Mouse (Mus musculus): ENCODE data around the gene Gm28036.
A peak's percentile ranks its signal among the peaks of the same experiment; 100 is the strongest.

Gene Gm28036

DNA sequence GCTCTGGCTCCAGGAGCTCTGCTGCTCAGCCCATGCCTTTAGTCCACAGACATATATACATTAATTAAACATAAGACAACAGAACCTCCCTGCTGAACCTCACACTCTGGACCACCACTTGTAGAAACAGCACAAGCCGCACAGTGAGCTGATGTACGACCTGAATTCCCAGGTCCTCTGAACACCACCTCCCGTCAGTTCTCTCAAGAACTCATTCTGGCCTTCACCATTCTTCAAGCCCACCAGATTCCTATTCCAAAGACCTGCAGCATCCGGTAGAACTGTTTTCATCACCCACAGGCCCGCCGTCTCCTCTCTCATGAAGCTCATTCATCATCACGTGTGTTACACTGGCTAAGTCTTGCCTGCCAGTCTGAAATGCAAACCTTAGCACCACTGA is 46.5 kb downstream of the Gm28036 start:
- peak; percentile 2 for DNase-seq

DNA sequence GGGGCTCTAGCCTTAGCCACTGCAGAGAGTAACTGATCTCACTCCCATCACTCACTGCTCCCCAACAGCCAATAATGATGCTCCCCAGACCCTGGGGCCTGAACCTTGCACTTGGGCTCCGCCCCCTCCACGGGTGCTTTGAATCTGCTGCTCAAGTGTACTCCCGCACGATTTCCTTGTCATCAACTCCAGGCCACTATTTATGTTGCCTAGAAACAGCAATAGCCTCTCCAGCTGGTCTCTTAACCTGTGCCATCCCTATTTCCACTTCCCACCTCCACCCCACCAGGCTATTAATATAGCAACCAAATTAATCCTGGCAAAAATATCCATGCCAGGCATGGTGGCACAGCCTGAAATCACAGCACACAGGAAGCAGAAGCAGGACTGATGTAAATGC is 47.2 kb downstream of the Gm28036 start:
- peak; percentile 9 for DNase-seq

DNA sequence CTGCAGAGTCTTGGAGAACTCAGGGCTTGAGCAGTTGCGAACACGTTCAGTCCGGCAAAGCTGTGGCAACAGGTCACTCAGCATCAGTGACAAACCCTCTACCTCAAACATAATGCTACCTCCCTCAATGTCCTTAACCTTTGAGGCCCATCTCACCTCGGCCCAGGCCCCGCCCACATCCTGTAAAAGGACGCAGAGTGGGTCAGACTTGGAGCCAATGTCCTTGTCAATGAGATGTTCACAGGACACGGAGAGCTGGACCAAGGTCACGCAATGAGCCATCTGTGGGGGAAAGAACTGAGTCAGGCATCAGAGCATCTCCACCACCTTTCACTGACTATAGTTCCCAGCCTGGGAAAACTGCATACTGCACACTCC is 47.7 kb downstream of the Gm28036 start:
- DNase-seq: peak; percentile 4

DNA sequence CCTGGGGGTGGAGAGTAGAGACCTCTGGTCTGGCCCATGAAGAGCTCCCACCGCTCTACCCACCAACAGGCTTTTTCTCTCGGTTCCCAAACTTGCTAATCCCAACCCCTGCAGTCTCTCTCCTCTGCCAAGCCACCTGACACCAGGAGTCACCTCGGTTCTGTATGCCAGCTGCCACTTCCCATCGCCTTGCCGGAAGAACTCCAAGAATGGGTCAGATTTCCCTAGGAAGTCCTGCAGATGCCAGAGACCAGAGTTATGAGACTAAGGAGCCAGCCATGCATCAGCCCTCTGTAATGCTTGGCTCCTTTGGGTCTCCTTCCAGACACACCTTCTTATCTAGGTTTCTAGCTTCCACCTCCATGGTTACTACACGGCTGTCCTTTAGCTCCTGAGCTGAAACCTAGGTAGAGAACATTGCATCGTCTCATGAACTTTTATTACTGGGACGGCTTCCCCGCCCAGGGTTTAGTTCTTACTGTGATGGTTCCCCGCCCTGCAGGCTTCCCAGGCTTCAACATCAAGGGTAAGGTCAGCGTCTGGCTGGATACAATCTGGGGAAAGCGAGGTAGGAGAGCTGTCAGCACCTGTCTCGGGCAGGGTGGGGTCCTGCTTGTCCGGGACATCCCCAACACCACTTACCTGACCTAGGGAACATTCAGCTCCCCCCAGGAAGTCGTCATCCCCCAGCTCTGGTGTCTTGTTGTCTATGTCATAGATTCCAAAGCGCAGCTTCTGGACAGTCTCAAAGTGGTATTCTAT is 48.3 kb downstream of the Gm28036 start:
- DNase-seq: peak; percentile 3

DNA sequence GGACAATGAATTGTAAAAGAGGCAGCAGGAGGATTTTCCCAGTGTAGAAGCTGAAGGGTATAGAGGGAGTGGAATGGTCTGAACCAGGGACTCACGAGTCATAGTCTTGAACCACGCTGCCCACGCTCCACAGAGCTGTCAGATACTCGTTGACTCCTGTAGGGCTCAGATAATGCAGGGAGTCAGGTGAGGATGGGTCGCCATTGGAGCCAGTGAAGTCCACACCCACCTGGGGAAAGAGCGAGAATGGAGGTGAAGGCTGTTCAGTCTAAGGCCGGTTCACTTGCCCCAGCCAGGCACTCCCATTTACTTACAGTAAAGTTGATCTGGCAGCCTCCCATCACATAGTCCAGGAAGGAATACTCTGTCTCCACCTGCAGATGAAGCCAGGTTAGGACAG is 49.4 kb downstream of the Gm28036 start:
- DNase-seq: no peak

DNA sequence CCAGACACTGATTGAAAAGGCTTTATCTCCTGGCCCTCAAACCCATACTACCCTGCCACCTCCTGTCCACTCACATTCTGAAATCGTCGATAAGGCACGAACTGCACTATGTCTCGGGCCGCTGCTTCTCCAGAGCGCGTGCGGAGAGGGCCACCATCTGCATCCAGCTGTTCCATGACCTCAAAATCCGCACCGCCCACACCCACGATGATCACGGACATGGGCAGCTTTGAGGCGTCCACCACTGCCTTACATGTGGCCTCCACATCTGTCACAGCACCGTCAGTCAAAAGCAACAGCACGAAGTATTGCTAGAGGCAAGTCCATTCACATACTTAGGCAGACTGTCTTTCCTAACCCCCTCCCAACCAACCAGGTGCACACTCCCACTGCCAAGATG is 53.2 kb downstream of the Gm28036 start:
- DNase-seq: peak; percentile 26

DNA sequence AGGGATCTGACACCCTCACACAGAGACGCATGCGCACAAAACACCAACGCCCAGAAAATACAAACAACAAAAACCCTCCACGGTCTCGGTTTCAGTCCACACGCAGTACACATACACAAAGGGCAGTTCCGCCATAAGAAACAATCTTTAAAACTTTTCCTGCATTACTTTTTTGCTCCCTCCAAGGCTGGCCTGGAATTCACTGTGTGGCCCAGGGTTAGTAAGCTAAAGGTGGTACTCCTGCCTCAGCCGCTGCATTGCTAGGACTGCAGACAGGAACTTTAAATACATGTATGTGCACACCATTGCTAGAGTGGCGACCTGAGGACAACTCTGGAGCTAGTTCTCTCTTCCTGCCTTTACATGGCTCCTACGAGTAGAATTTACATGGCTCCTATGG is 55.7 kb downstream of the Gm28036 start:
- no peak for DNase-seq

DNA sequence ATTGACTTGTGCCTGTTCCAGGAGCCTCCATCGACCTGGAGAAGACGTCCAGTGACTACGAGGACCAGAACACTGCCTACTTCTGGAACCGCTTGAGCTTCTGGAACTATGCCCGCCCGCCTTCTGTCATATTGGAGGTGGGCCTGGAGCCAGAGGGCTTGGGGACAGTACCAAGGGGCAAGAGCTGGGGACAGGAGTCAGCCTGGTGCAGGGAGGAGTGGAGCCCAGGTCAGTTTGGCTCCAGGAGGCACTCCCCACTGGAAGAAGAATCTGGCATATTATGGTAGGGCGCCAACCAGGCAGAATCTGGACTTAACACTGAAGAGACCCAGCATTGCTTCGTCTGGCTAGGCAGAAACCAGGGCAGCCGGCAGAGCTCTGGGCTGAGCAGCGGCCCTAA is 59.0 kb downstream of the Gm28036 start:
- no peak for DNase-seq

DNA sequence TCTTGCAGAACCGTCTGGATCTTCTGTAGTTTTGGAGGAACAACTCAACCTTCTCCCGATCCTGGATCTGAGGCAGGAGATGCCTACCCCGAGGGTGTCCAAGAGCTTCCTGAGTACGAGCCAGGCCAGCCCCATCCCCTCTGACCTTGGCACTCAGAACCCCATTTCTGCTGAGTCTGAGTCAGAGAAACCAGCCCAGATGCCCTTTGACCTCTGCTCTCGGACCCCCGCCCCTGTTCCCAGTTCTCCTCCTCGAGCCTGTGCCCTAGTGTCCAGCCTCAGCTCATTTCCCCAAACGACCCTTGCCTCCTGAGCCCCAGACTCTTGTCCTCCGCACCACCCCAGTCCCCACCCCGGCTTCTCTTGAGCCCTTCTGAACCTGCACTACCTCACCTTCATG is 60.8 kb downstream of the Gm28036 start:
- DNase-seq: peak; percentile 28

DNA sequence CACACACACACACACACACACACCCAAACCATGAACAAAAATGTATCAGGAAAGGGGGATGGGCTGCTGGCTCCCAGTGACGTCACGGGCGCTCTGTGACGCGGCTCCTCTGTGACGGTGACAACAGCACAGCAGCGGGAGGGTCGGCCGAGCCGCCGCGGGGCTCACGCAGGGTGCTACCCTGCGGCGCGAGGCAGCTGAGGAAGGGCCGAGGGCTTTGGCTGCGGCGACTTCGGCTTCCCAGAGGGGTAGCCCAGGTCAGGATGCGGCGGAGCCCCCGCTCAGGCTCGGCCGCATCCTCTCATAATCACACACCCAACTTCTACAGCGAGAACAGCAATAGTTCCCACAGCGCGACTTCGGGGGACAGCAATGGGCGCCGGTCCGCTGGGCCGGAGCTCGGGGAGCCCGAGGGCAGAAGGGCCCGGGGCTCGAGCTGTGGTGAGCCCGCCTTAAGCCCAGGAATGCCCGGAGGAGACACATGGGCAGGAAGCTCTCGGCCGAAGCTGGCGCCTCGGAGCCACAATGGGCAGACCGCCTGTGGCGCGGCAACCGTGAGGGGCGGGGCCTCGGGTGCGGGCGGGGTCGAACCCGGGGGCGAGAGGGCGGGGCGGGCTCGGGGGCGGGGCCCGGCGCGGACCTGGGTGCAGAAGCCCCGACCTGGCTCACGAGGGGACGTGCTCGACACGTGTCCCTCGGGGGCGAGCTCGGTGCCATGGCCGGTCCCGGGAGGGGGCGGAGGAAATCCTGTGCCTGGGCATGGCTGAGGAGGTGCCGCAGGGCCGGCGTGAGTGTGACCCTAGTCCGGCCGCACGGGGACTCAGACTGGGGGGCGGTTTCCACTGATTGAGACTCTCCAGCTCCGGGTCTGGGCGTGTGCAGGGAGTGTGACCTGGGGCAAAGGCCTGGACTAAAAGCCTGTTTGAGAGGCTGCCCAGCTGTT is 61.5 kb downstream of the Gm28036 start, which contains the start of gene Spag4:
Gene Spag4 (plus strand): TSS at position 77 of the 943 bp plus-strand sequence.
- DNase-seq: peak; percentile 89

DNA sequence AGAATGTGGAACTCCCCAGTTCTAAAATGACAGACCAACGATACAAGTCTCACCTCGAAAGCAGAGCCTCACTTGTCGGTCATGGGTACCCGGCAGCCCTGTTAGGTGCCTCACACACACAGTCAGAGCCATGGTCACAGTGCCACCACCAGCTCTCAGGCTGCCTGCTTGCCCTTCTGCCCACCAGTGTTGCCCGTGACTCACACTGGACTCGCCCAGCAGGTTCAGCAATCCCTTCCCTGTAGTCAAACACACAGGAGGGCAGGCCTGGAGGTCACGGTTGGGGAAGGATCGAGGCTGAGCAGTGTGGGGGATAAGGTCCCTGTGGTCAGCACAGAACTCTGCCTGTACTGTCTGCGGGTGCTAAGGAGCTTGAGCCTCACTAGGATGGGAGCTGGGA is 74.1 kb downstream of the Gm28036 start, which contains the start of gene Fer1l4:
Gene Fer1l4 (minus strand): TSS at position 132 of the 400 bp plus-strand sequence.
- no peak for DNase-seq

DNA sequence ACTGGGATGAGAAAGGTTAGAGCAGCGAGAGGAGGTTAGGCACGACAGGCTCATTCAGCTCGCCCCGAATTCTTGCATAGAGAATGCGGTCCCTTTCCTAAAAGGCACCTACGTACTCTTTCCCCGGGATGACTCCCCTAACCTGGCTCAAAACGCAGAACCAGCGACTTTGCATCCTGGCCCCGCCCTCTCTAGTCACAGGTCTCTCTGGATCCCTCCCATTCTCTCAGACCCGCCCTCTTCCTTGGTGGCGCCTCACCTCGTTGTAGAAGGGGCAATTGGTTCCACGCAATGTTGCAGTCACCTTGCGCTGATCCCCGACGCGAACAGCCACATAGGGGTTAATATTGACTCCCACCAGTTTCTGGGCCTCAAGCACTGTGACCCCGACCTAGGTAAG is 79.0 kb downstream of the Gm28036 start:
- DNase-seq: no peak

DNA sequence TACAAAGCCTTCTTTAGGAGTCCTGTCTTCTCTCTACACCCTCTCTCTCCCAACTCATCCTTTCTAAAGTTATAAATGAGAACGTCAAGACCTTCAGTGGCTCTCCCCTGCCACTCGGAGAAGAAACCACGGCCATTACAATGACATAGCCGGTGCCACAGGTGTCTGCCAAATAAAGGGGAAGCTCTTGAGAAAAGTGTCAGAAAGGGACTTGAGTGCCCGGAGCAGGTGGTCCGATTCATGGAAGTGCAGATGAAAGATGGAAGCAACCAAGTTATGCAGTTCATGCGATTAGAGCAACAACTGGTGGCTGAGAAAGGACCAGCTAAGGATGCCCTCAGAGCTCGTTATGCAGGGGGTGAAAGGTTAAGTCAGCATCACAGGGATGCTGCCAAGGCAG is 84.0 kb downstream of the Gm28036 start:
- DNase-seq: no peak

DNA sequence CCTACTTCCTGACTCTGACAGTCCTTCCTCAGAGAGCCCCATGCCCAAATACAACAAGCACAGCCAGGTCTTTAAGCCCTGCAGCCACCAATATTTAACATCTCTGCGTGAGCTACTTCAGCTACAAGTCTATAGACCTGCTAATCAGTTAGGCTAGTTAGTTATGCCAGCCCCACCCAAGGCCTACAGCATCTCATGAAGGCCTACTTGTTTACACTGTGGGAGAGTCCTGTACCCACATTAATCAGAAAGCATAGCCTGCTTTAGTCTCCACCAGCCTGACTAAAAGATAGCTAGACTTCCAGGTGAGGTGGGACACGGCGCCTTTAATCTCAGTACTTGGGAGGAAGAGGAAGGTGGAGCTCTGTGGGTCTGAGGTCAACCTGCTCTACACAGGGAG is 87.5 kb downstream of the Gm28036 start:
- no peak for DNase-seq

DNA sequence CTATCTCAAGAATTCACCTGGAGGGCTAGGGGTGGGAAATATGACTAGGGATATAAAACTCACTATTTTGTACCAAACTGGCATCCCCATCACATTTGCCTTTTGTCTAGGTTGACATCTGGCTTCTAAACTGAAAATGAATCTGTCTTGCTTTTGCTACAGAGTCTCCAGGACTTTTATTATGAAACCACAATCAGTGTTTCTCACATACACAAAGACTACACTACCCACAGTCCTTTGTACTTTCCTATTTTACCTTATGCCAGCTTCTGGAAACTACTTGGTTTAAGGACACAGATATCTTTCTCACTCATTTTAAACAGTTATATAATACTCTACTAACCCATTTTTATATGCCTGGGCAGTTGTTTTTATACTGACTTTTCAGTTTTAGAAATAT is 101.4 kb downstream of the Gm28036 start:
- no peak for DNase-seq

Measured in kidney, postnatal 10 days (tissue).